Mouse (Mus musculus) limb, embryonic 14.5 days (tissue): ENCODE data around the gene Acss3. TPM values are rescaled to one million over a fixed set of nuclear protein-coding genes. Genes with fewer than 3 reads are reported as not detected.
A peak's percentile ranks its signal among the peaks of the same experiment; 100 is the strongest.

Experiments
- ATAC-seq: fragments of 200-750 bp; cut with Nextera tagmentation; 2 replicates; pipeline ENCODE4 v1.8.0; 2017; ENCODE audit warnings: low read depth, moderate number of reproducible peaks, moderate TSS enrichment; ENCODE audit not compliant: low FRiP score
- DNase-seq: peaks from one replicate; pipeline ENCODE4 v3.0.0-alpha.2; 2015; ENCODE audit warnings: low spot score
- H3K27ac ChIP-seq: fragments of 300-500 bp; sonication (generic); replicated peaks from 2 replicates; pipeline ENCODE4 v1.5.1; 2014; ENCODE audit warnings: low read depth, mild to moderate bottlenecking, low read length, moderate library complexity, mixed read lengths
- H3K27me3 ChIP-seq: fragments of 300-500 bp; sonication (generic); 2 replicates; pipeline ENCODE4 v1.6.1; 2014; ENCODE audit warnings: low read length, mixed read lengths; ENCODE audit not compliant: control insufficient read depth, insufficient read depth
- H3K36me3 ChIP-seq: fragments of 300-500 bp; sonication (generic); 2 replicates; pipeline ENCODE4 v1.6.1; 2014; ENCODE audit warnings: mild to moderate bottlenecking, low read length, moderate library complexity, mixed read lengths; ENCODE audit not compliant: control insufficient read depth, insufficient read depth
- H3K4me1 ChIP-seq: fragments of 300-500 bp; sonication (generic); 2 replicates; pipeline ENCODE4 v1.6.1; 2014; ENCODE audit warnings: antibody characterized with exemption, low read length, mixed read lengths; ENCODE audit not compliant: control insufficient read depth, insufficient read depth
- H3K4me2 ChIP-seq: fragments of 300-500 bp; sonication (generic); replicated peaks from 2 replicates; pipeline ENCODE4 v1.6.1; 2014; ENCODE audit warnings: low read depth, mild to moderate bottlenecking, low read length, moderate library complexity; ENCODE audit not compliant: severe bottlenecking
- H3K4me3 ChIP-seq: fragments of 300-500 bp; sonication (generic); replicated peaks from 2 replicates; pipeline ENCODE4 v1.5.1; 2014; ENCODE audit warnings: low read length
- H3K9ac ChIP-seq: fragments of 300-500 bp; sonication (generic); 2 replicates; pipeline ENCODE4 v1.6.1; 2014; ENCODE audit warnings: mild to moderate bottlenecking, low read depth, low read length, moderate library complexity; ENCODE audit not compliant: severe bottlenecking
- H3K9me3 ChIP-seq: fragments of 300-500 bp; sonication (generic); 2 replicates; pipeline ENCODE4 v1.6.1; 2016; ENCODE audit warnings: low read length; ENCODE audit not compliant: control insufficient read depth
- POLR2A ChIP-seq: fragments of 200-500 bp; IDR thresholded peaks from 2 replicates; pipeline ENCODE4 v1.8.0; 2012; ENCODE audit warnings: inconsistent platforms, mild to moderate bottlenecking, moderate library complexity, borderline replicate concordance; ENCODE audit not compliant: insufficient read depth, insufficient read length; ENCODE audit errors: extremely low read depth
- WGBS: fragments of 180-500 bp; shearing (Covaris S2); extraction: QIAGEN DNeasy Blood & Tissue Kit; methylation state at CpG from one replicate; pipeline ENCODE4 v1.1.7; 2014; 5-methylcytosine and 5-hydroxymethylcytosine counted together
- polyA plus RNA-seq, 2 experiments: library from polyadenylated mRNA; depleted of rRNA in 1 of 2; stranded (reverse) in 1 of 2; unstranded in 1 of 2; fragments of >200 nt; fragmentation: Nextera tagmentation in 1 of 2; extraction: Ambion mirVana in 1 of 2; gene quantifications; 2 replicates each; pipeline versions ENCODE4 v1.2.1 to v1.2.3; 2012 to 2014

Gene Acss3
- polyA plus RNA-seq, 2 experiments = 2.6 to 6.9 TPM

- 66% methylated on average over 5 of the region's 5 CpGs for WGBS
- H3K4me2 ChIP-seq = no peak overlapping the region
- H3K27ac ChIP-seq = no peak overlapping the region
- H3K4me3 ChIP-seq = no peak overlapping the region
- H3K36me3 ChIP-seq = no peaks in the 10 kb centered on the region
- ATAC-seq = no peak
- no peak for TF ChIP-seq POLR2A
- H3K4me1 ChIP-seq = no peaks in the 10 kb centered on the region
- no peaks in the 10 kb centered on the region for H3K27me3 ChIP-seq
- H3K9ac ChIP-seq = no peak overlapping the region
- no peak for DNase-seq
- H3K9me3 ChIP-seq = no peaks in the 10 kb centered on the region
Observed at GRCm38 (mm10) chr10:106941380-106941779, 182.1 kb downstream of the Acss3 start.

- TF ChIP-seq POLR2A = no peak
- Histone ChIP-seq H3K9ac (no peak overlapping the region), H3K36me3 (no peaks in the 10 kb centered on the region), H3K4me3 (no peak overlapping the region), H3K4me1 (no peaks in the 10 kb centered on the region), H3K27me3 (no peaks in the 10 kb centered on the region), H3K9me3 (no peaks in the 10 kb centered on the region), H3K4me2 (no peak overlapping the region), H3K27ac (no peak overlapping the region)
- 56% methylated on average over 1 of the region's 1 CpGs for WGBS
- no peak for DNase-seq
- no peak for ATAC-seq
Observed at GRCm38 (mm10) chr10:106939441-106939840, 184.0 kb downstream of the Acss3 start.

- Histone ChIP-seq H3K4me3 (no peak overlapping the region), H3K9me3 (no peaks in the 10 kb centered on the region), H3K27me3 (no peaks in the 10 kb centered on the region), H3K36me3 (no peaks in the 10 kb centered on the region), H3K27ac (no peak overlapping the region), H3K9ac (no peak overlapping the region), H3K4me2 (no peak overlapping the region), H3K4me1 (no peaks in the 10 kb centered on the region)
- no peak for DNase-seq
- no peak for TF ChIP-seq POLR2A
- ATAC-seq = no peak
- WGBS = 85% methylated on average over 3 of the region's 3 CpGs
Observed at GRCm38 (mm10) chr10:106938851-106939250, 184.6 kb downstream of the Acss3 start.

- no peaks in the 10 kb centered on the region for H3K4me1 ChIP-seq
- H3K9ac ChIP-seq = no peak overlapping the region
- TF ChIP-seq POLR2A = no peak
- DNase-seq = no peak
- ATAC-seq = no peak
- no peaks in the 10 kb centered on the region for H3K36me3 ChIP-seq
- no peak overlapping the region for H3K27ac ChIP-seq
- no peak overlapping the region for H3K4me2 ChIP-seq
- 59% methylated on average over 7 of the region's 7 CpGs for WGBS
- H3K9me3 ChIP-seq = no peaks in the 10 kb centered on the region
- no peak overlapping the region for H3K4me3 ChIP-seq
- no peaks in the 10 kb centered on the region for H3K27me3 ChIP-seq
Observed at GRCm38 (mm10) chr10:106936996-106937395, 186.5 kb downstream of the Acss3 start.

GRCm38 (mm10) chr10:106932571-106933073, 190.8 kb downstream of the Acss3 start:
- H3K4me3 ChIP-seq = peak overlapping the region; percentile 16; the same call in 1 of the 2 replicates

More at GRCm38 (mm10) chr10:106932571-106933073, 190.8 kb downstream of the Acss3 start:
- peak; percentile 54 for DNase-seq
- no peak for TF ChIP-seq POLR2A
- no peaks in the 10 kb centered on the region for H3K9me3 ChIP-seq
- no peak overlapping the region for H3K27ac ChIP-seq
- no peaks in the 10 kb centered on the region for H3K36me3 ChIP-seq
- no peaks in the 10 kb centered on the region for H3K27me3 ChIP-seq
- 45% methylated on average over 13 of the region's 13 CpGs for WGBS
- no peaks in the 10 kb centered on the region for H3K4me1 ChIP-seq
- H3K9ac ChIP-seq = no peak overlapping the region; the same call in 1 of the 2 replicates
- peak; percentile 34; the same call in 1 of the 2 replicates for ATAC-seq
- peak overlapping the region; percentile 33 for H3K4me2 ChIP-seq
